Mouse (Mus musculus): ENCODE measurements around the gene Cyp1a1.

Cyp1a1 gene

GRCm38 (mm10) chr9:57687751-57688150 lies at the start of gene Cyp1a1:
Gene Cyp1a1, plus strand, starts transcription at chr9:57687928.
- DNase-seq (ENCODE audit: low read depth) = peak; percentile 56

GRCm38 (mm10) chr9:57638651-57639459 lies 48.9 kb upstream of the Cyp1a1 start:
- DNase-seq (ENCODE audit: low read depth) = peak; percentile 58

- no peak for DNase-seq (ENCODE audit: low read depth)
These were observed 47.9 kb upstream of the Cyp1a1 start for GRCm38 (mm10) chr9:57639661-57640328.

- DNase-seq (ENCODE audit: low read depth) = peak; percentile 95
These were observed 47.3 kb upstream of the Cyp1a1 start for GRCm38 (mm10) chr9:57640384-57640783.

- DNase-seq (ENCODE audit: low read depth) = no peak
These were observed 46.7 kb upstream of the Cyp1a1 start for GRCm38 (mm10) chr9:57641022-57641421.

GRCm38 (mm10) chr9:57641775-57642550 lies 45.8 kb upstream of the Cyp1a1 start:
- DNase-seq (ENCODE audit: low read depth) = no peak

GRCm38 (mm10) chr9:57643169-57643855 lies 44.4 kb upstream of the Cyp1a1 start:
- DNase-seq (ENCODE audit: low read depth) = no peak

GRCm38 (mm10) chr9:57643856-57644180 lies 43.9 kb upstream of the Cyp1a1 start:
- peak; percentile 95 for DNase-seq (ENCODE audit: low read depth)

GRCm38 (mm10) chr9:57644442-57644943 lies 43.2 kb upstream of the Cyp1a1 start:
- peak; percentile 39 for DNase-seq (ENCODE audit: low read depth)

- DNase-seq (ENCODE audit: low read depth) = peak; percentile 92
These were observed 42.5 kb upstream of the Cyp1a1 start for GRCm38 (mm10) chr9:57644944-57645893.

GRCm38 (mm10) chr9:57646551-57647103 lies 41.1 kb upstream of the Cyp1a1 start:
- peak; percentile 98 for DNase-seq (ENCODE audit: low read depth)

GRCm38 (mm10) chr9:57647286-57648108 lies 40.2 kb upstream of the Cyp1a1 start:
- peak; percentile 92 for DNase-seq (ENCODE audit: low read depth)

- DNase-seq (ENCODE audit: low read depth) = no peak
These were observed 37.5 kb upstream of the Cyp1a1 start for GRCm38 (mm10) chr9:57650130-57650785.

- DNase-seq (ENCODE audit: low read depth) = peak; percentile 70
These were observed 36.9 kb upstream of the Cyp1a1 start for GRCm38 (mm10) chr9:57650786-57651311.

GRCm38 (mm10) chr9:57652351-57652750 lies 35.4 kb upstream of the Cyp1a1 start:
- DNase-seq (ENCODE audit: low read depth) = no peak

GRCm38 (mm10) chr9:57652855-57653254 lies 34.9 kb upstream of the Cyp1a1 start:
- DNase-seq (ENCODE audit: low read depth) = no peak

GRCm38 (mm10) chr9:57653283-57653682 lies 34.4 kb upstream of the Cyp1a1 start, which contains the start of gene Csk:
Gene Csk, minus strand, starts transcription at chr9:57653631.
- DNase-seq (ENCODE audit: low read depth) = no peak

GRCm38 (mm10) chr9:57654966-57655365 lies 32.8 kb upstream of the Cyp1a1 start:
- no peak for DNase-seq (ENCODE audit: low read depth)

GRCm38 (mm10) chr9:57655749-57656148 lies 32.0 kb upstream of the Cyp1a1 start:
- DNase-seq (ENCODE audit: low read depth) = peak; percentile 93

All from 416B (cell line).